Mouse (Mus musculus): ENCODE data around the gene Ddx23.

Ddx23 gene

DNA sequence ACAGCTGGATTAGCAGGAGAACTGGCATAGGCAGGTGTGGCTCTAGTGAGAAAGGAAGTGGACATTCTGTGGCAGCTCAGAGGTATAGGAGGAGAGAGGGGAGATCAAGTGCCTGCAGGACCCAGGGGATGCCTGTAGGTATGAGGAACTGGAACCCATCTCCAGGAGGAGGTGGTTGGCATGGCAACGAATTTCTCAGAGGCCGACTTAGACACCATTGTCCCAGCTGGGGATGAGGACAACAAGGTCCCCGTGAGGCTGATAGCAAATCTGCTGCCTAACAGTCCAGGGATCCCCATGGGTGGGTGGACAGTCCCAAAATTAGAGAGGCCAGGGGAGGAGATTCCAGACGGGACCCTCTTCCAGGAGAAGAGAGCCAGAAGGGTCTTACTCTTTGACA, 29.8 kb downstream of the Ddx23 start:
- DNase-seq (ENCODE audit: extremely low spot score): peak; percentile 46

DNA sequence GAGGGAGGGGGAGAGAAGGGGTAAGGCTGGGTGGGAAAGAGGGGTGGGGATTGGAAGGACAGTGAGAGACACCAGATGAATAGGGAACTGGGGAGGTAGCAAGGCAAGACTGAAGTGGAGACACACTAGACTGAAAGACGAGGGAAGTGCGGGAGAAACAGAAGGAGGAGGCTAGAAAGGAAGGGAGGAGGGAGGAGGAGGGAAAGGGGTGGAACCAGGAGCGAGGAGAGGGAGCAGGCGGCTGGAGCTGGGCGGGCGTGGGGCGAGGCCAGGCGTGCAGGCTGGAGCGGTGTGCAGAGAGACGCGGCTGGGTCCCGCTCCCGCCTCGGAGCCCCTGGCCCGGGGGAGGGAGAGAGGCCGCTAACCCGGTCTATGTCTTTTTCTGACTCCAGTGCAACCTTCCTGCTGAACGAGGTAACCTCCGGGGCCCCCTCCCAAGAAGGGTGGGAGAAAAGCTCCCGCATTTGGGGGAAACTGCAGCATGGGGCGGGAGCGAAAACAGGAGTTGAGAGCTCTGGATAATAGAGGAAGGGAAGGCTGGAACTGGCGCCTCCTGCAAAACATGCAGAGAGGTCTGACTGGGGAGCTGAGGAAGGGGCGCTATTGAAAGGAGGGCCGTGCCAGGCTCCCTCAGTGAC, 30.5 kb downstream of the Ddx23 start:
- DNase-seq (ENCODE audit: extremely low spot score): peak; percentile 75

DNA sequence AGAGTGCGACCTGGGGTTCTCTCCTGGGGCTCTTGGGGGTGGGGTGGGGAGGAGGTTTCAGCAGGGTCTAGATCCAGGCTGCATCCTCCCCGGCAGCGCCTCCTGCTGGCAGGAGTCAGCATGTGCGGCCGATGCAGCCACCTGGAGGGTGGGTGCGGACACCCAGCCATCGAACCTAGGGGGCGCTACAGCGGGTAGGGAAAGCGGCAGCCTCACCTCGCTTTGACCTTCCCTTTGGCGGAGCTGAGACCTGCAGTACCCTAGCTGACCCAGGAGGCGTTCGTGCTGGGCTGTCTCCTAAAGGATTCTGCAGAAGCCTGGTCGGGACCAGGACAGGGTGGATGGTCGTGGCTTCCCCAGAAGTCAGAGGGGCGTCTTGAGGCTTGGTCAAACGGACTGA, 31.2 kb downstream of the Ddx23 start:
- peak; percentile 89 for DNase-seq (ENCODE audit: extremely low spot score)

DNA sequence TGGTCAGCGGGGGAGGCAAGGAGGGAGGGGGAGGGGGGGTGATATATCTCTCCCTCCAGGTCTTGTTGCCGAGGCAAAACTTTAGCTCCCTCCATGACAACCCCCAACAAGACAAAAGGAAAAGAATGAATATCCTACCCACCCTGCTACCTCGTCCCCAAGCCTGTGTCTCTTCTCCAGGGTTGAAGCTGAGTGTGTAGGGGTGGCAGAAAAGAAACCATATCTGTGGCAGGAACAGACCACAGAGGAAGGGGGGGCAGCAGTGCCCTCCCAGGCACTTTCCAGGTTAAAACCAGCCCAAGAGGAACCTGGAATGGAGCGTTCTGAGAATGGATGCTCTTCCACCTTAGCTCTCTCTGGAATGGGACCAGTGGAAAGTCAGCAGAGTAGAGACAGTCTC, 32.2 kb downstream of the Ddx23 start, which contains the start of gene Cacnb3:
Gene Cacnb3, plus strand, starts transcription at position 301 of the 400 bp plus-strand sequence.
- DNase-seq (ENCODE audit: extremely low spot score): no peak

DNA sequence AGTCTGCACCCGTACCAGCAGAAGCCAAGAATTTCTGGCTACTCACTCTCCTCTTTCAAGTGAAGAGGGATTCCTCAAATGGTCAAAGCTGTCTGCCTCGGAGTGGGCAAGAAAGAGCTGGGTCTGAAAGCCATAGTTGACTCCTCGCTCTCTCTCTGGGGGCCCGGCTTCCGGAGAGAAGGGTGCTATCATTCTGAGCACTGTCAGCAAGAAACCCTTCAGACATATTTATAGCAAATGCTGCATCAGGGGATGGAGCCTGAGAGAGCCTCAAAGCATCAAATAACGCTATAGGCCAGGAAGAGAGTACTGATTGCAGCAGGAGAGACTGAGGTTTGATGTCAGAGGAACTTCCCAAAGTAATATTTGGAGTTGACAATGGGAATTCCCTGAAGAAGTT, 33.2 kb downstream of the Ddx23 start:
- peak; percentile 23 for DNase-seq (ENCODE audit: extremely low spot score)

DNA sequence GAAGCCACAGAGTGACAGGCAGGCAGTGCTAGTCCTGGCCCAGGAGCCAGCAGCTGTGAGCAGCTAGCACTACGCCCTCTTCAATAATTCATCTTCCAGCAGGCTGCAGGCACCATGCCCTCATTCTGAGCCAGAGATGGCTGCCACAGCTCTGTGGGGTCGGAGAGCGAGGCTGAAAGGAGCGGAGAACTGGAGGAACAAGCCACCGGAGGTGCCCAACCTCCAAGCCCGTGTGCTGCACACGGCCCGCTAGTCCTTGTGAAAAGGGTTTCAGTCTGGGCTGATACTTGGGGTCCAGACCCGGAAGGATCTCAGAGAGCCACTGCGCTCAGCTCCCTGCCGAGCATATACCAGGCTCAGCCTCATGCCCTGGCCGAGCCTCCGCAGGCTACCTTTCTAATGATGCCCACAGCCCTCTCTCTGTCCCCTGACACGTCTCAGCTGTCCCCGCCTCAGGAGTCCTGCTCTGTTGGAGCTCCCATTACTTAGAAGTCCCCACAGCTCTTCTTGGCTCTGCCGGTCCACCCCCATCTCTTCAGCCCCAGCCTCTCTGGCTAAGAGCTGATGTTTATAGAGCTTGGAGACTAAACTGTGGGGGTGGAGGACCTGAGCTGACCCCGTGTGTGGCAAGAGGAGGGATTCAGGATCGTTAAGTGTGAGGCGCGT, 34.0 kb downstream of the Ddx23 start:
- peak; percentile 59 for DNase-seq (ENCODE audit: extremely low spot score)

DNA sequence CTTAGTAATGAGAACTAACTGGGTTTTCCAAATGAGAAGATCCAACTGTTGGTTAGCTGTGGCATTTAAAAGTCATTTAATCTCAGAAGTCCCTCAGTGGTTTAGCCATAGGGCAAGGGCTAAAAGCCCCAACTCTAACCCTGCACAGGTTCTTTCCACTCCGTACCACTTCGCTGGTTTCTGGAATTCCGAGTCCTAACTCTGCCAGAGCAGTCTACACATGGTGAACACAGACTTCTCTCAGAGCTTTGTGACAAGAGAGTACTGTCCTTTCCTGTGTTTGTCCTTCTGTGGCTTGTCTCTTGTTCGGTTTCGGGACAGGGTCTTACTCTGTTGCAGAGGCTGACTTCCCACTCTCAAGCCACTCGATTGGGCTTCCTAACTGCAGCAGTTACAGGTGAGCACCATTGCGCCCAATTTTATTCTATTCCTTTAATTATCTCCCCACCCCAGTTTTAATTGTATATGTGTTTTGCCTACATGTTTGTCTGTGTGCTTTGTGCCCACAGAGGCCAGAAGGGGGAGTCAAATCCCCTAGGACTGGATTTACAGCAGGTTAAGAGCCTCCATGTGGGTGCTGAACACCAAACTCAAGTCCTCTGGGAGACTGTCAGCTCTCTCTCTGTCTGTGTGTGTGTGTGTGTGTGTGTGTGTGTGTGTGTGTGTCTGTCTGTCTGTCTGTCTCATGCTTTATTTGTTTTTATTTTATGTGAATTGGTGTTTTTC, 36.0 kb downstream of the Ddx23 start:
- DNase-seq (ENCODE audit: extremely low spot score): no peak

DNA sequence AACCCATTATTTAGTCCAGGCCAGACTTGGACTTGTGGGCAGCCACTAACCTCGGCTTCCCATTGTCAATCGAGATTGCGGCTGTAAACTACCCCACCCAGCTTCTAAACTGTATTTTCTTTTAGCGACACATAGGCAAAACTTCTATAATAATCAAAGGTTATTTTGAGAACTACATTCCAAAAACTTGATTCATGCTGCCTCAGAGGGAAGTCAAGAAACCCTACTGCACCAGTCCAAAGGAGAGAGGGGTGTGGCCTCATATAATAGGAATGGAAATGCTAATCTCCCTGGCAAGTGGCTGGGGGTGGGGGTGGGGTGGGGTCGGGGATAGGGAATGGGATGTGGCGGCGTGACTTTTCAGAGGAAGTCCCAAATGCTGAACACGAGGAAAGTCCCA, 36.6 kb downstream of the Ddx23 start:
- DNase-seq (ENCODE audit: extremely low spot score): no peak

DNA sequence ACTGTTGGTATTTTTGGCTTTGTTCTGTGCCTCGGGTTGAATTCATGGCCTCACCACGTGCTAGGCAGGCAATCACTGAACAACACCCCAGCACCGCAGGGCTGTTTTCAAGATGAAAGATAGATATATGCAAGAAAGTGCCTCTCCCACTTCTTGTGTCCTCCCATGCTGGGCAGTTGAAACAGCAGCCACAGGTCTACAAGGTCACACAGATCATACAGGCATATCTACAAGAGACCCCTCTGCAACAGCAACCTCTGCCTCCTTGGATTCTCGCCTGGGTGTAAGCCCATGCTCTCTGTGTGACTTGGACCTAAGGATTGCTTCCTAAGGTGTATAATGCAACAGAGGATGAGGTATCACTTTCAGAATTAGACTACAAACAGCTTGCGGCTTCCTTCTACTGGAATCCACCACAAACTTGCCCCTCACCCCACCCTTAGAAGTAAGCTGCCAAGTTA, 39.3 kb downstream of the Ddx23 start:
- no peak for DNase-seq (ENCODE audit: extremely low spot score)

DNA sequence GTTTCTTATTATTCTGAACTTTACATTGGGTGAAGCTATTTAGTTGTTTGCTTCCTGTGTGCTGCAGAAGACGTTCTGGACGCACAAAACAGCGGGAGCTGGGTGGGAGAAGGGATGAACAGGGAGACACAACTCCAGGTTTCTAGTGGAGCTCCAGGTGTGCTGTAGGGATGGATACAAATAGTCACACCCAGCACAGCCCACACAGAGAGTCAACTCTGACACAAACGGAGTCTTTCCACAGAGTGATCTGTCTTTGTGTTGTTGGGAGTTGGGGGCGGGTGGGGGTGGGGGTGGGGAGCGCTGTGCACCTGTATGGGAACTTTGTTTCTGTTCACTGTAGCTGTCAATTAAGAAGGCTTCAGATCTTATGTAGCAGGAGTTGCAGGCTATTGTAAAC, 40.0 kb downstream of the Ddx23 start:
- DNase-seq (ENCODE audit: extremely low spot score): no peak

DNA sequence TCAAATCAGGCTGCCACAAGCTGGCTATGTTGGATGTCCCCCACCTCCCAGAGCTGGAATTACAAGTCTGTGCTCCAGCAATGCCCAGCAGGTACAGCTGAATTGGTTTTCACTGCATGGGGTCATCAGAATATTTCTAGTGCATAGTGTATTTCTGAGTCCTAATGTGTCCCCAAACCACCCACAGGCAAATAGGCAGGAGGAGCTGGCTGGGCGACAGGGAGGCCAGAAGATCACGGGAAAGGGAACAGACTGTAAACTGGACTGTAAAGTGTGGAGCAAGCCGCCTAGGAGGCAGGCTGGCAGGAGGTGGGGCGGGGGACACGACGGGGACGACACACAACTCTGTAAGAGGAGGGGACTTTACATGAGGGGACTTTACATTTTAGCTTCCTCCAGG, 40.5 kb downstream of the Ddx23 start:
- DNase-seq (ENCODE audit: extremely low spot score): no peak

DNA sequence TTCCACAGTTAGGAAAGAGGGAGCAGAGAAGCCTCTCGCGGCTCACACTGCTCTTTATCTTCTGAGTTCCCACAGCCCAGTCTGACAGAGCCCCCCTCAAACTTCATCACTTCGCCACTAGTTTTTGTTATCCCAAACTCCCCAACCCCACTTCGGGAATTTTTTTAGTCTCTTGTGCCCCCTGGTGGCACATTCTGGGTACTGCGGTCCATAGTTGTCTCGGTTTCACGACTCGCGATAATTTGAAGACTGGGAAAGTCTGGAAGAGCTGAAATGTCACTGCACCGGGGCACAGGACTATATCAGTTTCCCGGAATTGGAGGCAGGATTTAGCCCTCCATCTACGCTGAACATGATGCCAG, 45.5 kb downstream of the Ddx23 start:
- peak; percentile 86 for DNase-seq (ENCODE audit: extremely low spot score)

DNA sequence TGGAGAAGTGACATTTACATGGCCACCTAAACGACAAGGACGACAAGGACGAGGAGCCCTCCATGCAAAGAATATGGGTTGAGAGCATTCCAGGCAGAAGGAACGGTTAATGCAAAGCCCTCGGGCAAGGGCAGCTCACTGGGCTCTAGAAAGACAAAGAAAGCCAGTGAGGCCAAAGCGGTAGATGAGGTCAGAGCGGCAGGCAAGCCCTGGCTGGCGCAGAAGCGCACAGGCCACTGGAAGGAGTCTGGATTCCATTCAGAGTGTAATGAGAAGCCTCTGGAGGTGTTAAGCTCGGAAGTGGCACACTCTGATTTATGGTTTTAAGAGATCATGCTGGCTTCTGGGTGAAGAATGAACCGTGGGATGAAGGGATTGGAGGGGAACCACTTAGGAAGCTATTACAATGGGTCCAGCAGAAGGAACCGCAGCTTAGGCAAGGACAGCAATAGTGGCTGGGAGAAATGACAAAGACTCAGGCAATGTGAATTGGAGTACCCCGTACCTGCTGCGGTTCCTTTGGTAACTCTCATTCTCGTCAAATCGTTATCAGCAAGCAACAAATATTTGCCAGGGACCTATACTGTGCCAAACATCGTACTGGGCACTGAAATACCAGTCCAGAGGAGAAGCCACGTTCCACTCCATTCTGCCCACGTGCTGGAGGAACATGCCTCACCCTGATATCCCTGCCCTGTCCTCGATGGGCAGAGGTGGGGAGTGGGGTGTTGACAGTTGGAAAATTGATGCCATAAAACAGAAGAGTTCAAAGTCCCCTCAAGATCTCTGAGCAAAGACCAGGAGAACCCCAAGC, 46.1 kb downstream of the Ddx23 start:
- DNase-seq (ENCODE audit: extremely low spot score): peak; percentile 39

DNA sequence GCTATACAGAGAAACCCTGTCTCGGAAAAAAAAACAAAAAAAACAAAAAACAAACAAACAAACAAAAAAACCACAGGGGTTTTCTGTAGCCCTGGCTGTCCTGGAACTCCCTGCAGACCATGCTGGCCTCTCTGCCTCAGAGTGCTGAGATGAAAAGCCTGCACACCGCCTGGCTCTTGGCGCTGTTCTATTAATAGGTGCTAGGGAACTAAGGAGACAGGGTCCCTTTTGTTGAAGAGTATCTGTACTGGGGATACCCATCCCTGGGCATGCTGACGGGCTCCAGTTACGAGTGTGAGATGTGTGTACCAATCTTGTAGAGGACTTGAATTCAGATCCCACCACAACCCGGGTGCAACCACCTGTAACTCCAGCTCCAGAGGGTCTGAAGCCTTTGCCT, 46.9 kb downstream of the Ddx23 start:
- no peak for DNase-seq (ENCODE audit: extremely low spot score)

DNA sequence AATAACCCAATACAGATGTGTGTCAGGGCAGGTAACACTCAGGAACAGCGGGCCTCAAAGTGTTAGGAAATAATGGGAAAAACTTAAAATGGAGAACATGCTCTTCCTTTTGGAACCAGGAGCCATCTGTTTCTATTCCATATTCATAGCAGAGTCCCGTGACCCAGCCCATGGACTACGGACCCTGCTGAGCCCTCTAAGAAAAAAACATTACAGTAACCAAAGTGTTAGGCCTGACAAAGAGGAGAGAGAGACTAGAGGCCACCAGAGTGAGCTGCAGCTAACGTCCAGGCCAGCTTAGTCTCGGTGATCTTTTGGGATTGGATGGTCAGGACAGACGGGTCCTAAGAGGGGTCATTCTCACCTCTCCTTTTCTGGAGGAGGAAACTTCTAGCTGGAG, 47.7 kb downstream of the Ddx23 start:
- no peak for DNase-seq (ENCODE audit: extremely low spot score)

DNA sequence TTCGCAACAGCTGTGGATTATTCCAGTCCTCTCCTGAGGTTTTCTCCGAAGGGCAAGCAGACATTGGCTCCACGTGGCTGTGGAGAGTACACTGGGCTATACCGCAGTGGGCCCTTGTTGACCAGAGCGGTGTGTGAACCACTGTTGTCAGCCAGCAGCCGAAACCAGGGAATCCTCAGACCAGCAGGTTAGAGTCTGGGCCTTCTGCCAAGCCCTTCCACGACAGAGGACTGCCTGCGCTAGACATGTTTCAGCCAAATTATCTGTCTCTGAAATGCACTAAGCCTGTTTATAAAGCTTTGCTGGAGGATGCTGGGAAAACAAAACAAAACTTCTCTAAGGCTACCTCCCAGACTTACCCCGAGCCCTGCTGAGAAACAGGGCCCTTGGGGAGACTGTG, 48.1 kb downstream of the Ddx23 start:
- DNase-seq (ENCODE audit: extremely low spot score): no peak

DNA sequence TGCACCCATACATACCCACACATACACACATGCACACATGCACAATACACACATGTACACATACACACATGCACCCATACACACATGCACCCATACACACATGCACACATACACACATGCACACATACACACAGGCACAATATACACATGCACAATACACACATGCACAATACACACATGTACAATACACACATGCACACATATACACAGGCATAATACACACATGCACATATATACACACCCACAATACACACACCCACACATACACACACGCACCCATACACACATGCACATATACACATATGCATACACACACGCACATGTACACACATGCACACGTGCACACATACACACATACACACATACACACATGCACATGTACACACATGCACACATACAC, 50.5 kb downstream of the Ddx23 start:
- no peak for DNase-seq (ENCODE audit: extremely low spot score)

DNA sequence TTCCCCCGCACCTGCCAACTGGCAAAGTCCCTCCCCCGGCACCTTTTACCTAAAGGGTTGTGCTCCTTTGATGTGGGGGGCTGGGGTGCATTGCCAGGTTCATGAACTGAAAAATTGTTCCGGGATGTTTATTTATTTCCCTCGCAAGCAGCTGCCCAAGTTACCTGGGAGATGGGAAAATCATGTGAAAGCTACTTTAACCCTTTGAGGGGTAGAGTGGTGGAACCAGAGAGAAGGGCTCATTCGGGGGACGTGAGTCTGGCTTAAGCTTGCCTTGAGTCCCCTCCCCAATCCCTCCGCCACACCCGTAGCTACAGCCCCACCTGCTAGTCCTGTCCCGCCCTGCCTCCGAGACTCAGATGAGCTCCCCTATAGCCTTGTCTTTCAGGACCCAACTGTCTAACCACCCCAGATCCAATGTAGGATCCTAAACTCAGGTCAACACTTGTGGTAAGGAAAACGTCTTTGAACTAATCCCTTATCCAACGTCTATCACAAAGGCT, 52.5 kb downstream of the Ddx23 start:
- DNase-seq (ENCODE audit: extremely low spot score): peak; percentile 57

DNA sequence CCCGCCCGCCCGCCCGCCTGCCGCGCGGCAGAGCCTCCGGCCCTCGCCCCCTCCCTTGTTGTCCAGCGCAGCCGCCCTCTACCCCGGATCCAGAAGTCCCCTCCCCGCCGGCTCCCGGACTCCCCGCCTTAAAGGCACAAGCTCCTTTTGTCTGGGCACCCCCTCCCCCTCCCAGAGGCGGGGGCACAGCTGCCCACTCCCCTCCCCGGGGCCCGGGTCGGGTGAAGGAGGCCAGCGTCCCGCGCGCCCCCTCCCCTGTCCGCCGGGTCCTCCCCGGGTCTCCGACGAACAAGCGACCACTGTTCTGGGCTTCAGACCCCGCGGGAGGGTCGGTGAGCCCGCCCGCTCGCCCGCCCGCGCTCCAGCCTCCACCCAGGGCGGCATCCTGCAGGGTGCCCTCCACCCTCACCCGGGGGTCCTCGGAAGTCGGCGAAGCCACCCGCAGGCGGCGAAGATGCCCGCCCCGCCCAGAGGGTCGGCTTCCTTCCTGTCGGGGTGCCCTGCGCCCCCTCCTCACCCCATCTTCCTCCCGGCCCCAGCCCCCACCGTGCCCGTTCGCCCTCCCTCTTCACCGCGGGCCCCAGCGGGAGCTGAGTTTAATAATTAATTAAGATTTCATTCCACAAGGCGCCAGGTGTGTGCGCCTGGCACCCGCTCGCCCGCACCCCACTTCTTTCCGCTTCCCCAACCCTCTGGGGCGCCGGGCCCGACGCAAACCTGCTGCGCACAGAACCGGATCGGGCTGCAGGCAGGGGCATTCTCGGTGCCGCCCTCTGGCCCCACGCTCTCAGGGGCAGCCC, 53.2 kb downstream of the Ddx23 start, which contains the start of gene Adcy6:
Gene Adcy6, minus strand, starts transcription at position 746 of the 800 bp plus-strand sequence.
- peak; percentile 89 for DNase-seq (ENCODE audit: extremely low spot score)

DNA sequence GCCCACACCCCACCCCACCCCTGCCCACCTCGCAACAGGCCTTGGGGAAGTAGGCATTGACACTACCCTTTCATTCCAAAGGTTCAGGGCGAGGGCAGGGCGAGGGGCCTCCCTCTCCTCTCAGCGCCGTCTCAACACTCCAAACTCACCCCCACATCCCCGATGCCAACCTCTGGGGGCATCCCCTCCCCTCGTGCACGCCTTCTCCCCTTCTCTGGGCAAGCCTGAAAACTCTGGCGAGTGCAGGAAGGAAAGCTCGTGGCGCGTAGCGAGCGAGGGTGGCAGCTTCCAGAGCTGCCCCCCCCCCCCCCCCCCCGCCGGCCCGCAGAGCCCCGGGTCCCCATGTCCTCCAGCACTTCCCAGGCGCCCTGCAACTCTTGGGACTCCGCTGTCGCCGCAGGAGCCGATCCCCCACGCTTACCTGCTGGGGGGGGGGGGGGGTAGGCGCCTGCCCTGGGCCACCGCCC, 53.9 kb downstream of the Ddx23 start:
- DNase-seq (ENCODE audit: extremely low spot score): no peak

Data from embryo, embryonic 9.5 days (tissue).